Mouse (Mus musculus): Measurements from ENCODE around the gene Slc25a16.

DNA sequence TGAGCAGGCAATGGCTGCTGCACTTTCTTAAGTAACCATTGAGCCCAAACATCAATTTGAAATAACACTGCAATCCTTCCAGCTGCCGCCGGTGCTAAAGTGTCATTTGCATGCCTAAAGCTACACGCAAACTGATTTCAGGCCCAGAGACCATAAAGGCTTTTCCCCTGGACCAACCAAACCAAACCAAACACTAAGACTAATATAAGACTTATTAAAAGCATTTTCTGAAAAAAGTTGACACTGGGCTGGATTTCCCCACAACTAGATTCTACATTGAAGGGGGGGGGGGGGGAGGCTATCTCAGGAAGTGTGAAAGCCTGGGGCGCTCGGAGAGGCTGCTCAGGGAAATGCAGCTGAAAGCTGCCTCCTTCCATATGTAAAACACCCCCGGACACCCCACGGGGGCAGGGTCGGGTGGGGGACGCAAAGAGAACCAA is 36.5 kb upstream of the Slc25a16 start:
- no peak for TF ChIP-seq CTCF (IDR thresholded peaks at IDR 0.05; ENCODE audit: low read depth)
- TF ChIP-seq EP300 (IDR thresholded peaks at IDR 0.05; ENCODE audit: low read depth) = no peak
